Mouse (Mus musculus) urinary bladder, postnatal 4 days (tissue): Measurements from ENCODE around the gene Prr15l.

ENCODE experiments used
- DNase-seq, 2 experiments: peaks; one replicate each; pipeline ENCODE4 v3.0.0; 2021 to 2022; ENCODE audit warnings: low spot score in 2 of 2

Prr15l gene

DNA sequence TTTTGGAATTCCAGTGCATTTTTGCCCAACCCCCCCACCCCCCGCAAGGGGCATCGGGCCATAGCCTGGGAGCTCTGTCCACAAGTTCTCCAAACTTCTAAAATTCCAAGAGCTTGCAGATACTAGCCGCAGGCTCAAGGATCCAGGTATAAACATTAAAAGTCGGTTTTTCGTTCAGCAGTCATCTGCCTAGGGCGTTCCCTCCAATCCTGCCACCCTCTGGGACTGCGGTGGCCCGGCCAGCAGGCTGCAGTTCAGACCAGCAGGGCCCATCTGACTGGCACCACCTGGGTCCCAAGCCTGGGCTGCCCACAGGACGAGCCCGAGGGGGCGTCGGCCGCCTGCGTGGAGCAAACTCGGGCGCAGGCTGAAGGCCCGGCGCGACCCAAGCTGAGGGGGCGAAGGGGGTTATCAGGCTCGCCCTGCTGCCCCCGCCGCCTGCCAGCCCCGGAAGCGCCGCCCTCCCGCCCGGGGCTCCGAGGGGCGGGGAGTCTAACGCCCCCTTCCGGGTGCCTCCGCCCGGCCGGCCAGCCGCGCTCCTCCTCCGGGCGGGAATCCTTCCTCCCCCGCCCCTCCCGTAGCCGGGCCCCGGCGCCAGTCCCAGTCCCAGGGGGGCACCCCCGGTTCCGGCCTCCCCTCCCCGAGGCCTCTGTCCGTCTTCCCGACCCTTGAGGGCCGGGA, 49.1 kb downstream of the Prr15l start:
- peak; percentile 88 to 89 for DNase-seq

GRCm38 (mm10) chr11:96977606-96978400, 49.9 kb downstream of the Prr15l start:
- peak; percentile 98 to 99 for DNase-seq

DNA sequence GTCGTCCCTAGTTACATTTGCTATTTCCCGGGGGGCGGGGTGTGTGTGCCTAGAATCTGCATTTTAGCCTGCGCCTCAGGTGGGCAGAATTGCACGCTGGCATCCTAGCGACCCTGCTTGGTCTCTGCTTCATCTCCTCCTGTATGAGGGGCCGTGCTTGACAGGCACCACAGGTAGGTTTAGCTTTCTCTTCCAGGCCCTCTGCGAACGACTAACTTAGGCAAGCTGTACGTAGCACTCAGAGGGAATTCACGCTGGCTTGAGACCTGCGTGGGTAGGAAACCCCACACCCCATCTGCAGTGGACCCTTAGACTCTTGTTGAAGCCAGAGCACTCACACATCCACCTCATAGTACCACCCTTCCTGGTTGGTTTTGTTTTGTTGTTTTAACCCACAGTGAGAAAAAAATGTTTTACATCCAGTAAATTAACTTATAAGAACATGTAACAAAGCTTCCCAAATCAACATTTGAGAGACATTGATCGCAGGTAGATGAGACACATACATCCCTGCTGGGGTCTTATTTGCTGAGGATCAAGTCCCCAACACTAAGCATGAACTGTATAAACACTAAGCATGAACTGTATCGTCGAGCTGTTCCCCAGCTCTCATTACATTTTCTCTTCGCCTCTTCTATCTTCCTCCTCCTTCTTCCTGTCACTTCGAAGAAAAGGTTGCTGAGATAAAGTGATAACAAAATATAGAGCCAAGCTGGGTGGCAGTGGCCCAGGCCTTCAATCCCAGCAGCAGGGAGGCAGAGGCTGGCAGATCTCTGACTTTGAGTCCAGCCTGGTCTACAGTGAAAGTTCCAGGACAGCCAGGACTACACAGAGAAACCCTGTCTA, 50.7 kb downstream of the Prr15l start:
- no peak for DNase-seq

DNA sequence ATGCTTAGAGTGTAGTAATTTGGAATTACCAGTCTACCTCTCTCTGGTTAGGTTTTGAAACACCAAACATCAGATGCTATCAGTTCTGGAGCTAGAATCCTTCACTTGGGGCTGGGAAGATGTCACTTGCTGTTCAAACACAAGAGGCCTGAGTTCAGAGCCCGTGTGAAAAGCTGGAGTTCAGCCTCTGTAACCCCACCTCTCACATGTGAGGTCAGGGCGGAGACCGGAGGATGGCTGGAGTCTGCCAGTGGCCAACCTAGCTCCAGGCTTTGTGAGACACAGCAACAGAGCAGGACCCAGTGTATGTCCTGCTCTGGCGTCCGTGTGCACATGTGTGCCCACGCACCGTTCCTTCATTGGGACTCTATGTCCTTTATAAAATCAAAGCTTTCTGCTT, 51.4 kb downstream of the Prr15l start:
- DNase-seq, result no peak

GRCm38 (mm10) chr11:96980021-96980420, 52.1 kb downstream of the Prr15l start:
- no peak for DNase-seq

- no peak for DNase-seq
Observed at GRCm38 (mm10) chr11:96981461-96981860, 53.6 kb downstream of the Prr15l start.

- DNase-seq, result peak; percentile 67 to 78
Observed at GRCm38 (mm10) chr11:96982355-96982754, 54.5 kb downstream of the Prr15l start.

DNA sequence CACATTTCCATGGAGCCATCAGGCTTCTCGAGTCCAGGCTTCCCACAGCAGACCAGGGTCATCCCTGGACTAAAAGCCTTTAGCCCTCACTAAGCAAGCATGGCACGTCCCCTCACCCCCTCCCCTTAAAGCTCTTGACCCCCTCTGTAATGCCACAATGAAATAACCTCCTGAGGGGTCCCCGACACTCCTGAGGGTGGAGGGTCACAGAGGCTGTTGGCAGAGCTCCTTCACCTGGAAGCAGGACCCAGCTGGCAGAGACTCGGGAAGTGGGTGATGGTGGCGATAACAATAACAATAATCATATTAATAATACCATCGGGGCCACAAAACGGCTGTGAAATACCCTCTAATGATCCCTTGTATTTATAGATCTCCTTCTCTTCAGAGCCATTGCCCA, 55.0 kb downstream of the Prr15l start, which contains the start of gene Sp2:
TSS of gene Sp2 (minus strand) at position 101 of the 400 bp plus-strand sequence.
- no peak for DNase-seq

DNA sequence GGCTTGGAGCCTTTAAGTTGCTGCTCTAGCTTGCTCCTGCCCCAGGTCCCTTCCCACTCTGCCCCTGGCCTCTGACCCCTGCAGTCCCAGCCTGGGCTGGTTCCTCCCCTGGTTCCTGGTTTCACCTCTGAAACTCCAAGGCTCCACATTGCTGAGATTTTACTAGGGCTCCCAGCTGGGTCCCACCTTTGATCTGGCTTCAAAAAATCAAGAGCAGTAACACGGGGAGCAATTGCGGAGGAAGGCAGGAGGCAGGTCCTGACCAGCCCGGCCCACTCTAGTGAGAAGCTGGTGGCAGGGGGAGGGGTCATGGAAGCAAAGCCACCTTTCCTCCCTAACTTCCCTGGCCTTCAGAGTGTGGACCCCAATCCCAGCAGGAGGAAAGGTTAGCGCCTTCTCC, 57.0 kb downstream of the Prr15l start:
- DNase-seq, result no peak

- DNase-seq, result no peak
Observed at GRCm38 (mm10) chr11:96986463-96986862, 58.6 kb downstream of the Prr15l start.
